Mouse (Mus musculus) kidney, adult 9 months (tissue): ENCODE data around the gene Gm44503.

Source experiments
- DNase-seq: peaks from one replicate; pipeline ENCODE4 v3.0.0; 2022

Gene Gm44503

GRCm38 (mm10) chr9:72974734-72975133, 16.1 kb downstream of the Gm44503 start:
- DNase-seq: no peak

- no peak for DNase-seq
These were observed 16.6 kb downstream of the Gm44503 start for GRCm38 (mm10) chr9:72975242-72975641.

GRCm38 (mm10) chr9:72983066-72983465, 24.4 kb downstream of the Gm44503 start:
- no peak for DNase-seq

GRCm38 (mm10) chr9:72985250-72986220, 26.9 kb downstream of the Gm44503 start, which contains the start of the genes Ccpg1os and Ccpg1:
Gene Ccpg1os (minus strand): TSS chr9:72985382.
Gene Ccpg1 (plus strand): TSS chr9:72985429.
- DNase-seq: peak; percentile 98

GRCm38 (mm10) chr9:72987703-72988102, 29.1 kb downstream of the Gm44503 start:
- no peak for DNase-seq

GRCm38 (mm10) chr9:72988706-72989105, 30.1 kb downstream of the Gm44503 start:
- DNase-seq: peak; percentile 58

GRCm38 (mm10) chr9:72991420-72991819, 32.8 kb downstream of the Gm44503 start:
- no peak for DNase-seq

- DNase-seq: no peak
These were observed 33.9 kb downstream of the Gm44503 start for GRCm38 (mm10) chr9:72992576-72992975.

GRCm38 (mm10) chr9:72996167-72996566, 37.5 kb downstream of the Gm44503 start:
- DNase-seq: no peak

GRCm38 (mm10) chr9:72996806-72997205, 38.2 kb downstream of the Gm44503 start:
- DNase-seq: no peak

GRCm38 (mm10) chr9:73000487-73000886, 41.8 kb downstream of the Gm44503 start:
- DNase-seq: no peak

GRCm38 (mm10) chr9:73001314-73002011, 42.8 kb downstream of the Gm44503 start:
- DNase-seq: no peak

- no peak for DNase-seq
These were observed 43.5 kb downstream of the Gm44503 start for GRCm38 (mm10) chr9:73002177-73002576.

GRCm38 (mm10) chr9:73004076-73004475, 45.4 kb downstream of the Gm44503 start:
- no peak for DNase-seq

GRCm38 (mm10) chr9:73005106-73005505, 46.5 kb downstream of the Gm44503 start:
- no peak for DNase-seq

GRCm38 (mm10) chr9:73006175-73006574, 47.5 kb downstream of the Gm44503 start:
- DNase-seq: no peak

GRCm38 (mm10) chr9:73008384-73008783, 49.7 kb downstream of the Gm44503 start:
- DNase-seq: no peak

GRCm38 (mm10) chr9:73012629-73013028, 54.0 kb downstream of the Gm44503 start:
- no peak for DNase-seq

GRCm38 (mm10) chr9:73014724-73015123, 56.1 kb downstream of the Gm44503 start:
- no peak for DNase-seq

GRCm38 (mm10) chr9:73019841-73020240, 61.2 kb downstream of the Gm44503 start:
- DNase-seq: no peak

- no peak for DNase-seq
These were observed 62.0 kb downstream of the Gm44503 start for GRCm38 (mm10) chr9:73020566-73021097.

GRCm38 (mm10) chr9:73025818-73026636, 67.4 kb downstream of the Gm44503 start:
- no peak for DNase-seq

- no peak for DNase-seq
These were observed 71.8 kb downstream of the Gm44503 start for GRCm38 (mm10) chr9:73030443-73030842.
